Mouse (Mus musculus) neutrophil, adult 59 days (primary cell): Measurements from ENCODE around the gene Gm26992. TPM values are rescaled to one million over a fixed set of nuclear protein-coding genes. Genes with fewer than 3 reads are reported as not detected.

Experiments used
- total RNA-seq, 2 experiments: library from RNA; stranded (reverse); gene quantifications; 1 replicate in 1 of 2; 2 replicates in 1 of 2; pipeline ENCODE4 v1.2.4; 2023

The Gm26992 gene
- total RNA-seq, result not detected

GRCm38 (mm10) chrX:103421710-103422109 is at the start of gene Gm26992:
Gm26992 (plus strand) TSS chrX:103422010.

GRCm38 (mm10) chrX:103414167-103414566 is 7.6 kb upstream of the Gm26992 start, which contains the start of gene Tsx:
Tsx (plus strand) TSS chrX:103414467.

Other genes with a start within 250 kb of the Gm26992 start
- gene Nap1l2, start 235.4 kb upstream of the Gm26992 start, total RNA-seq, result under 1 TPM; 0.27 to 0.40 TPM
- gene Cdx4, start 100.6 kb upstream of the Gm26992 start, total RNA-seq, result not detected
- under 1 TPM in 1 of 2 experiments, not detected in 1; 0.04 TPM for gene Chic1, start 65.5 kb upstream of the Gm26992 start, total RNA-seq
- gene Tsx, start 7.5 kb upstream of the Gm26992 start, total RNA-seq, result not detected
- gene Zcchc13, start 208.6 kb downstream of the Gm26992 start, total RNA-seq, result not detected